Mouse (Mus musculus): Measurements from ENCODE around the gene Psmc1. TPM values are rescaled to one million over a fixed set of nuclear protein-coding genes. Genes with fewer than 3 reads are reported as not detected.

The Psmc1 gene
- polyA plus RNA-seq, 1 experiment from 2014 or later, result 413 TPM

DNA sequence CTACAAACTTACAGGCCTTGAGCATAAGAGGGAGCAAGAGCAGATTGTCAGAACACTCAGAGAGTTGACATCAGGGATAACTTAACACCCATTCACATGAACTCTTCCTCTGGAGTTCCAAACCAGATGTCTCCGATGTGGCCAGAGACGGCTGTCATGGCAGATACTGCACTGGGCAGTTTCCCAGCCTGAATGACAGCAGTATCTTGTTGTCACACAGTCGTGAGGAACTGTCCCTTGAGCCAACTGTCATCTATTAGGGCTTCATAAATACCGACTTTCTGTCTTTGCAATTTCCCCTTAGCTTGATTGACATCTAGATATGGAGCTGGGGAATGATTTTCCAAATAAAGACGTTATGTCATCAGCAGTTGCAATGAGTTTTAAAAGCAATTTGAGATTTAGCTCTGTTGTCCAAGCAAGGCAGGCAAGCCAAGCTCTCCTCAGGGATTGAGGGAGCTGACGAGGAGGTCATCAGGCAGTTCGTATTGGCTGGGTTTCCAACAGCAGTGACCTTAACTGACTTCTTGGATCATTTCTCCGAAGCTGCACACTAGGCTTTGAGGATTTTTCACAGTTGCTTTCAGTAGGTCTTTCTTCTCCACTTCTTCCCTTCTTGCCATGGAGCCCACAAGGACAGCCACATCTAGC lies 30.2 kb upstream of the Psmc1 start:
- Histone ChIP-seq H3K4me1 (ENCODE audit: control insufficient read depth, insufficient read depth, low read length) (no peaks in the 10 kb centered on the region), H3K4me3 (ENCODE audit: low read depth, low read length) (no peak overlapping the region), H3K27ac (replicated peaks; ENCODE audit: low read depth, low read length) (no peak overlapping the region), H3K4me2 (ENCODE audit: low read depth, severe bottlenecking) (no peak overlapping the region), H3K9me3 (ENCODE audit: control insufficient read depth, low read length) (no peaks in the 10 kb centered on the region), H3K27me3 (ENCODE audit: control insufficient read depth, insufficient read depth, low read length) (no peaks in the 10 kb centered on the region), H3K9ac (ENCODE audit: low read length) (no peak overlapping the region), H3K36me3 (ENCODE audit: control insufficient read depth, insufficient read depth, low read length) (no peaks in the 10 kb centered on the region)
- ATAC-seq (ENCODE audit: insufficient number of reproducible peaks, low FRiP score, low TSS enrichment, low read depth), result no peak
- WGBS, result 80% methylated on average over 8 of the region's 8 CpGs
- no peak for DNase-seq (ENCODE audit: low spot score)

DNA sequence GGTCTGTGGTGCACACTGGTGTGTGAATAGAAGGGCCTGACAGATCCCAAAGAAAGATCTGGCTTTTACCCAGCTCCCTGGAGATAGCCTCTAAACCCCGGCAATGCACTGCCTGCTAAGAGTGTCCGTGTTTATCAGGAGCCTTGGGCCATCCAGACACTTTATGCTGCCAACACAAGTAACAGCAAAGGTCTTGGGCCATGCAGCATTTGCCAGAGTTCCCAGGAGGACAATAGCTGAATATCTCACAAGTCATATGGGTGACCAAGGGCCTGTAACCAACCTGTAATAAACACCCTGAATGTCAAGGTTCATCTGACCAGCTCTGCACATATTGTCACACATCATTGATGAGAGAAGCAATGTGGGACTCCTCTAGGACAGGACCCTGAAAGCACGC lies 21.9 kb upstream of the Psmc1 start:
- H3K36me3 ChIP-seq (ENCODE audit: control insufficient read depth, insufficient read depth, low read length), result no peaks in the 10 kb centered on the region
- no peaks in the 10 kb centered on the region for H3K4me1 ChIP-seq (ENCODE audit: control insufficient read depth, insufficient read depth, low read length)
- H3K9ac ChIP-seq (ENCODE audit: low read length), result no peak overlapping the region
- no peak overlapping the region for H3K27ac ChIP-seq (replicated peaks; ENCODE audit: low read depth, low read length)
- no peaks in the 10 kb centered on the region for H3K9me3 ChIP-seq (ENCODE audit: control insufficient read depth, low read length)
- no peak for DNase-seq (ENCODE audit: low spot score)
- H3K4me3 ChIP-seq (ENCODE audit: low read depth, low read length), result no peak overlapping the region
- H3K4me2 ChIP-seq (ENCODE audit: low read depth, severe bottlenecking), result no peak overlapping the region
- no peak for ATAC-seq (ENCODE audit: insufficient number of reproducible peaks, low FRiP score, low TSS enrichment, low read depth)
- no peaks in the 10 kb centered on the region for H3K27me3 ChIP-seq (ENCODE audit: control insufficient read depth, insufficient read depth, low read length)
- WGBS, result 88% methylated on average over 3 of the region's 3 CpGs

DNA sequence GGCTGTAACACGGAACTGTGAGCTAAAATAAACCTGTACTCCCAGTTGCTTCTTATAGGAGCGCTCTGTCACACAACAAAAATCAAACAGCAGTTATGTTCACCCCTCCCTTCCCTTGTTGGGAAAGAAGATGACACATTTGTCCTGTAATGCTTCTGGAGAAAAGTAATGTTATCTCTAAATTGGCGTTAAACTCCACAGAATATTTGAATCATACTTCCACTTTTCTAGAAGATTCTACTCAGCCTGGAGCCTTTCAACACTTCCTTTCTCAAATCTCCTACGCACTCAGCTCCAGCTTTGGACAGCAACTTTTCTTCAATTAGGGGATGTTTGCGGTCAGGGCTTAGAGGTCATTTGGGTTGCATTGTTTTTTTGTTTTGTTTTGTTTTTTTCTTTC lies 20.7 kb upstream of the Psmc1 start:
- Histone ChIP-seq H3K36me3 (ENCODE audit: control insufficient read depth, insufficient read depth, low read length) (no peaks in the 10 kb centered on the region), H3K4me3 (ENCODE audit: low read depth, low read length) (no peak overlapping the region), H3K9ac (ENCODE audit: low read length) (no peak overlapping the region), H3K9me3 (ENCODE audit: control insufficient read depth, low read length) (no peaks in the 10 kb centered on the region), H3K4me2 (ENCODE audit: low read depth, severe bottlenecking) (no peak overlapping the region), H3K27ac (replicated peaks; ENCODE audit: low read depth, low read length) (no peak overlapping the region), H3K4me1 (ENCODE audit: control insufficient read depth, insufficient read depth, low read length) (no peaks in the 10 kb centered on the region), H3K27me3 (ENCODE audit: control insufficient read depth, insufficient read depth, low read length) (no peaks in the 10 kb centered on the region)
- WGBS, result 89% methylated on average over 5 of the region's 5 CpGs
- ATAC-seq (ENCODE audit: insufficient number of reproducible peaks, low FRiP score, low TSS enrichment, low read depth), result no peak
- no peak for DNase-seq (ENCODE audit: low spot score)

DNA sequence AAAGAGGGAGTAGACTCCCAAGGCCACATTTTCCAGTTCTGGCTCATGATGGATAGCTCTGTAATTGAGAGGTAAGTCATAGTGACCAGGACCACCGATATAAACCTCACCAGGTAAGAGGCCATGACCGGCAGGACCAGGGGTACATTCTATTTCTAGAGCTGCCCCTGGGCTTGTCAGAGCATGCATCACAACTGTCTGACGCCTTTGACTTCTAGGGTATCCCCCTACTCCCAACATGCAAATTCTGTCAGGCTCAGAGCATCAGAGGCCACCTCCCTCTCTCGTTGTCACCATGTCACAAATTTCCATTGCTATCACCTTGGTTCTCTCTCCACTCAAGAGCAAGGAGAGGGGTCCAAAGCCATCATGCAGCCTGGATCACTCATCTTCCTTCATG lies 19.2 kb upstream of the Psmc1 start:
- Histone ChIP-seq H3K4me1 (ENCODE audit: control insufficient read depth, insufficient read depth, low read length) (no peaks in the 10 kb centered on the region), H3K27ac (replicated peaks; ENCODE audit: low read depth, low read length) (no peak overlapping the region), H3K9me3 (ENCODE audit: control insufficient read depth, low read length) (no peaks in the 10 kb centered on the region), H3K9ac (ENCODE audit: low read length) (no peak overlapping the region), H3K4me2 (ENCODE audit: low read depth, severe bottlenecking) (no peak overlapping the region), H3K4me3 (ENCODE audit: low read depth, low read length) (no peak overlapping the region), H3K27me3 (ENCODE audit: control insufficient read depth, insufficient read depth, low read length) (no peaks in the 10 kb centered on the region), H3K36me3 (ENCODE audit: control insufficient read depth, insufficient read depth, low read length) (no peaks in the 10 kb centered on the region)
- DNase-seq (ENCODE audit: low spot score) (no peak), ATAC-seq (ENCODE audit: insufficient number of reproducible peaks, low FRiP score, low TSS enrichment, low read depth) (no peak)
- WGBS, result 82% methylated on average over 4 of the region's 4 CpGs

DNA sequence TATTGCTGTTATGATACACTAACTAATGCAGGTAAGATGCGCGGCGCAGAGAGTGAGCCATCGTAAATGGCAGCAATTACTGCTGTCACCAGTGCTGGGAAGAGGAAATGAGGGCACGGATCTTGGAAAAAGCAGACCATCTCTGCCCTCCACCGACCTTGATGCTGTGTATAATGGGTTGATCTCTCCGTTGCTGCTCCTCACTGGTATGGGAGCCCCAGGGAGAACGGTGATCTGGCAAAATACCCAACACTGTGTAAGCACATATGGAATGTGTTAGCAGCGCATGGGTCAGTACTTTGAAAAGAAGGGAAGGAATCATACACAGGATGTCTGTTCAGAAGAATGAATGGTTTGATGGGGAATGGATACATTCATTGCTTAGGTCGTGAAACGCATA lies 16.9 kb upstream of the Psmc1 start:
- 65% methylated on average over 11 of the region's 11 CpGs for WGBS
- Histone ChIP-seq H3K9me3 (ENCODE audit: control insufficient read depth, low read length) (no peaks in the 10 kb centered on the region), H3K4me2 (ENCODE audit: low read depth, severe bottlenecking) (no peak overlapping the region), H3K4me1 (ENCODE audit: control insufficient read depth, insufficient read depth, low read length) (no peaks in the 10 kb centered on the region), H3K9ac (ENCODE audit: low read length) (no peak overlapping the region), H3K27ac (replicated peaks; ENCODE audit: low read depth, low read length) (no peak overlapping the region), H3K27me3 (ENCODE audit: control insufficient read depth, insufficient read depth, low read length) (no peaks in the 10 kb centered on the region), H3K36me3 (ENCODE audit: control insufficient read depth, insufficient read depth, low read length) (no peaks in the 10 kb centered on the region), H3K4me3 (ENCODE audit: low read depth, low read length) (no peak overlapping the region)
- ATAC-seq (ENCODE audit: insufficient number of reproducible peaks, low FRiP score, low TSS enrichment, low read depth), result 0 out of 2 replicates have a peak, but pooled peaks have one; percentile 31
- DNase-seq (ENCODE audit: low spot score), result no peak

DNA sequence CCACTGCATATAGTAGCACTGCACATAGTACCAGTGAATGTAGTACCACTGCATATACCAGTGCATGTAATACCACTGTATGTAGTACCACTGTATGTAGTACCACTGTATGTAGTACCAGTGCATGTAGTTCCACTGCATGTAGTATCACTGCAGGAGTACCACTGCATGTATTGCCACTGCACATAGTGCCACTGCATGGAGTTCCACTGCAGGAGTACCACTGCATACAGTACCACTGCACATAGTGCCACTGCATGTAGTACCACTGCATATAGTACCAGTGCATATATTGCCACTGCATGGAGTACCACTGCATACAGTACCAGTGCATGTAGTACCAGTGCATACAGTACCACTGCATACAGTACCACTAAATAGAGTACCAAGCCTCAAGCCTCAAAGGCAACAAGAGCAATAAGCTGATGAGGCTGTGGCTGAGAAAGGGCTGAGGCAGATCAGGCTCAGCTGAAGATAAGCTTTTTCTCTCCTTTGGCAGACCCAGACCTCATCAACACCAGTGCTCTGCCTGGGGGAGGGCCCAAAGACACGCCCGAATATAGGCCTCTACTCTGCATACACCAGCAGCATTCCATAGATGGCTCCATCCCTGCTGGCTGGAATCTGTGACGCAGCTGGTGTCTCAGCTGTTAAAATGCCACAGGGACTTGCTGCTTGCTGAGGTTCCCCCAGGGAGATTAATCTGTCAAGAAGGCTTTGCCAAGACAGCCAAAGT lies 9.8 kb upstream of the Psmc1 start:
- no peak overlapping the region for H3K27ac ChIP-seq (replicated peaks; ENCODE audit: low read depth, low read length)
- ATAC-seq (ENCODE audit: insufficient number of reproducible peaks, low FRiP score, low TSS enrichment, low read depth) (peak; percentile 67), DNase-seq (ENCODE audit: low spot score) (no peak)
- no peaks in the 10 kb centered on the region for H3K9me3 ChIP-seq (ENCODE audit: control insufficient read depth, low read length)
- H3K27me3 ChIP-seq (ENCODE audit: control insufficient read depth, insufficient read depth, low read length), result no peaks in the 10 kb centered on the region
- no peak overlapping the region for H3K4me3 ChIP-seq (ENCODE audit: low read depth, low read length)
- H3K4me2 ChIP-seq (ENCODE audit: low read depth, severe bottlenecking), result no peak overlapping the region
- 47% methylated on average over 3 of the region's 3 CpGs for WGBS
- no peak overlapping the region; the same call in 1 of the 2 replicates for H3K9ac ChIP-seq (ENCODE audit: low read length)
- no peaks in the 10 kb centered on the region for H3K4me1 ChIP-seq (ENCODE audit: control insufficient read depth, insufficient read depth, low read length)
- H3K36me3 ChIP-seq (ENCODE audit: control insufficient read depth, insufficient read depth, low read length), result no peaks in the 10 kb centered on the region

DNA sequence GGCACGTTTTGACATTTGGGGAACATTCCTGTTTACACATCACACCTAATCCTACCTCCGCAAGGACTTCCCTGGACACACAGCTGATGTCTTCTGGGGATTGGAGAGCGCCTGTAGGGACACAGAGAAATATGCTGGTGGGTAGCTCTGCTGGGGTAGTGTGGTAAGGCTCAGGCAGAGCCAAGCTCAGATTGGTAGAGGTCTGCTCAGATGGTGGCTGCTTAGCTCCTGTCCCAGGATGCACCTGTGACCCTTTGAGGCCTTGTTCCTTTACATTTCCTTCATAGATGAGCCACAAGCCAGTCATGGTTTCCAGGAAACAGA lies 9.3 kb upstream of the Psmc1 start:
- no peaks in the 10 kb centered on the region for H3K36me3 ChIP-seq (ENCODE audit: control insufficient read depth, insufficient read depth, low read length)
- H3K9me3 ChIP-seq (ENCODE audit: control insufficient read depth, low read length), result no peaks in the 10 kb centered on the region
- no peak overlapping the region; the same call in 1 of the 2 replicates for H3K9ac ChIP-seq (ENCODE audit: low read length)
- H3K27ac ChIP-seq (replicated peaks; ENCODE audit: low read depth, low read length), result no peak overlapping the region
- no peaks in the 10 kb centered on the region for H3K4me1 ChIP-seq (ENCODE audit: control insufficient read depth, insufficient read depth, low read length)
- no peak overlapping the region for H3K4me3 ChIP-seq (ENCODE audit: low read depth, low read length)
- ATAC-seq (ENCODE audit: insufficient number of reproducible peaks, low FRiP score, low TSS enrichment, low read depth) (no peak), DNase-seq (ENCODE audit: low spot score) (no peak)
- 78% methylated on average over 3 of the region's 3 CpGs for WGBS
- no peak overlapping the region for H3K4me2 ChIP-seq (ENCODE audit: low read depth, severe bottlenecking)
- no peaks in the 10 kb centered on the region for H3K27me3 ChIP-seq (ENCODE audit: control insufficient read depth, insufficient read depth, low read length)

DNA sequence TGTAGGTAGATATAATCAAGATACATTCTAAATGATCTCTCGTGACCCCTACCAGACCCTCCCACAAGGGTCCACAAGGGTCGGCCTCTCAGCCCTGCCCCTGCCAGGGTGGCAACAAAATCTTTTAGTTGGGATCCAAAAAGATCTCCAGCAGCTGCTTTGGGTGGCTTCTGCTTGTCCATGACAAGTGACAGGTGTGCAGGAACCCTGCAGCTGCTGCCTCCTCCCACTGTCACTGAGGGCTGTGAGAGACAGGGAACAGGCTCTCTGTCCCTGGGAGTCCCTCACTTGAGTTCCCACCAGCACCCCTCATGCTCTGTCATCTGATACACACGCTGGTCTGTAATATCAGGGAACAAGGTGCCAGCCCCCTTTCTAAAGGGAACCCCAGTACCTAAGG lies 8.3 kb upstream of the Psmc1 start:
- Histone ChIP-seq H3K9ac (ENCODE audit: low read length) (no peak overlapping the region), H3K9me3 (ENCODE audit: control insufficient read depth, low read length) (no peaks in the 10 kb centered on the region), H3K27me3 (ENCODE audit: control insufficient read depth, insufficient read depth, low read length) (no peaks in the 10 kb centered on the region), H3K27ac (replicated peaks; ENCODE audit: low read depth, low read length) (no peak overlapping the region), H3K4me3 (ENCODE audit: low read depth, low read length) (no peak overlapping the region), H3K4me2 (ENCODE audit: low read depth, severe bottlenecking) (no peak overlapping the region), H3K4me1 (ENCODE audit: control insufficient read depth, insufficient read depth, low read length) (no peaks in the 10 kb centered on the region), H3K36me3 (ENCODE audit: control insufficient read depth, insufficient read depth, low read length) (no peaks in the 10 kb centered on the region)
- no peak for ATAC-seq (ENCODE audit: insufficient number of reproducible peaks, low FRiP score, low TSS enrichment, low read depth)
- WGBS, result 65% methylated on average over 3 of the region's 3 CpGs
- DNase-seq (ENCODE audit: low spot score), result no peak

DNA sequence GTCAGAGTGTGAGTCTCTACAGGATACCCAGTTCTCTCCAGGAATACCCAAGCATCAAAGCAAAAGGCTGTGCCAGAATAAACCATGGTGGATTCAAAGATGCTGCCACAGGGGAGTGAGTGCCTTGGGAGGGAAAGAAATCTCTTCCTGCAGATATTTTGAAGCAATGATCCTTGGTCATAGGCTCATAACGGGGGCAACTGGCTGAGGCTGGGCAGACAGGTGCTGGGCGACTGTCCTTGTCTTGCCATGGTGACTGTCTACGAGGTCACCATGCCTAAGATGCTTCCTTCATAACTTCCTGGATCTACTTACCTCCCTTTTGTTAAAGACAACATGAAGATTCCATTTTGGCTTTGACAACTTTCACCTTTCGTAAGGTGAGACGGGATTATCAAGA lies 5.4 kb upstream of the Psmc1 start:
- Histone ChIP-seq H3K36me3 (ENCODE audit: control insufficient read depth, insufficient read depth, low read length) (no peaks in the 10 kb centered on the region), H3K27me3 (ENCODE audit: control insufficient read depth, insufficient read depth, low read length) (no peaks in the 10 kb centered on the region), H3K4me1 (ENCODE audit: control insufficient read depth, insufficient read depth, low read length) (no peaks in the 10 kb centered on the region), H3K9me3 (ENCODE audit: control insufficient read depth, low read length) (no peaks in the 10 kb centered on the region), H3K4me2 (ENCODE audit: low read depth, severe bottlenecking) (no peak overlapping the region), H3K9ac (ENCODE audit: low read length) (no peak overlapping the region), H3K4me3 (ENCODE audit: low read depth, low read length) (no peak overlapping the region), H3K27ac (replicated peaks; ENCODE audit: low read depth, low read length) (no peak overlapping the region)
- 88% methylated on average over 5 of the region's 5 CpGs for WGBS
- ATAC-seq (ENCODE audit: insufficient number of reproducible peaks, low FRiP score, low TSS enrichment, low read depth) (no peak), DNase-seq (ENCODE audit: low spot score) (no peak)
